ENCODE assay signal across 30 mouse cellular contexts in genomic region chr7:130148906-130149305, GRCm38 (mm10).
DNase-seq lines count a peak whose midpoint lies in the region; ATAC-seq and TF ChIP-seq lines count a peak whose summit lies in the region.
"Had no signal": no experiment of that assay in that cellular context is flagged by ENCODE, and none has a peak within 500 bp of the region (broad histone marks: within the 10 kb centered on the region; RNA-seq: fewer than 3 reads in every experiment).

No protein-coding gene starts in this region.

- peaks cover 30% of the 10 kb centered on the region for H3K4me1 ChIP-seq in heart, embryonic 10.5 days
- H3K4me1 ChIP-seq in heart, embryonic 13.5 days = peaks cover 34% of the 10 kb centered on the region
- peaks cover 7% of the 10 kb centered on the region; the same call in 1 of the 2 replicates for H3K4me1 ChIP-seq in intestine, embryonic 16.5 days (ENCODE audit: control insufficient read depth, insufficient read depth, low read length)
- H3K4me1 ChIP-seq in stomach, postnatal 0 days (replicated peaks; ENCODE audit: control insufficient read depth, insufficient read depth) = no peaks in the 10 kb centered on the region
- H3K4me1 ChIP-seq: embryonic facial prominence, embryonic 10.5 days; forebrain, embryonic 13.5 days; hindbrain, embryonic 13.5 days had no signal

- intact Hi-C loops in heart, postnatal 10 days (cut with DNase I) = no loop called here

- no peaks in the 10 kb centered on the region for H3K27me3 ChIP-seq in heart, embryonic 10.5 days (ENCODE audit: insufficient read depth, poor library complexity, severe bottlenecking)
- H3K27me3 ChIP-seq in heart, embryonic 13.5 days (replicated peaks) = no peaks in the 10 kb centered on the region
- no peaks in the 10 kb centered on the region for H3K27me3 ChIP-seq in intestine, embryonic 16.5 days (replicated peaks; ENCODE audit: control insufficient read depth, insufficient read depth, low read length)
- no peaks in the 10 kb centered on the region for H3K27me3 ChIP-seq in stomach, postnatal 0 days (ENCODE audit: control insufficient read depth, insufficient read depth, low read length)
- H3K27me3 ChIP-seq: embryonic facial prominence, embryonic 13.5 days; forebrain, embryonic 13.5 days; hindbrain, embryonic 13.5 days; Patski had no signal

- H3K4me2 ChIP-seq in heart, embryonic 13.5 days = no peak overlapping the region
- H3K4me2 ChIP-seq in intestine, embryonic 16.5 days (ENCODE audit: low read depth, low read length) = no peak overlapping the region
- no peak overlapping the region for H3K4me2 ChIP-seq in stomach, postnatal 0 days (replicated peaks; ENCODE audit: low read depth)
- H3K4me2 ChIP-seq: embryonic facial prominence, embryonic 13.5 days; forebrain, embryonic 13.5 days; hindbrain, embryonic 13.5 days had no signal

- TF ChIP-seq EP300 in stomach, postnatal 0 days (optimal IDR thresholded peaks at IDR 0.05) = no peak

- H3K4me3 ChIP-seq in heart, embryonic 10.5 days = no peak overlapping the region
- no peak overlapping the region for H3K4me3 ChIP-seq in heart, embryonic 13.5 days
- H3K4me3 ChIP-seq in intestine, embryonic 16.5 days (ENCODE audit: low read length) = no peak overlapping the region
- no peak overlapping the region for H3K4me3 ChIP-seq in stomach, postnatal 0 days (ENCODE audit: low read depth, low read length)
- H3K4me3 ChIP-seq: embryonic facial prominence, embryonic 10.5 days; embryonic facial prominence, embryonic 13.5 days; erythroblast, embryonic 14.5 days; forebrain, embryonic 13.5 days; gastrocnemius, adult 2 months; heart, adult 2 months; hindbrain, embryonic 10.5 days; hindbrain, embryonic 13.5 days had no signal

- H3K9me3 ChIP-seq in heart, embryonic 10.5 days = no peaks in the 10 kb centered on the region
- H3K9me3 ChIP-seq in heart, embryonic 13.5 days = no peaks in the 10 kb centered on the region
- no peaks in the 10 kb centered on the region for H3K9me3 ChIP-seq in intestine, embryonic 16.5 days (ENCODE audit: control insufficient read depth, low read length)
- H3K9me3 ChIP-seq in stomach, postnatal 0 days (ENCODE audit: control insufficient read depth, low read length) = no peaks in the 10 kb centered on the region
- H3K9me3 ChIP-seq: embryonic facial prominence, embryonic 10.5 days; embryonic facial prominence, embryonic 13.5 days; forebrain, embryonic 13.5 days; hindbrain, embryonic 10.5 days; hindbrain, embryonic 13.5 days had no signal

- H3K36me3 ChIP-seq in heart, embryonic 10.5 days = no peaks in the 10 kb centered on the region
- no peaks in the 10 kb centered on the region for H3K36me3 ChIP-seq in heart, embryonic 13.5 days
- H3K36me3 ChIP-seq in intestine, embryonic 16.5 days (ENCODE audit: control insufficient read depth, insufficient read depth, low read length) = no peaks in the 10 kb centered on the region
- no peaks in the 10 kb centered on the region for H3K36me3 ChIP-seq in stomach, postnatal 0 days (ENCODE audit: control insufficient read depth, insufficient read depth, low read length)
- H3K36me3 ChIP-seq: embryonic facial prominence, embryonic 10.5 days; embryonic facial prominence, embryonic 13.5 days; G1E; hindbrain, embryonic 10.5 days; hindbrain, embryonic 13.5 days had no signal

- TF ChIP-seq CTCF in stomach, postnatal 0 days (IDR thresholded peaks at IDR 0.05; ENCODE audit: low read depth) = no peak

- 36% methylated on average over 5 of the region's 5 CpGs for WGBS in heart, embryonic 10.5 days
- 28% methylated on average over 5 of the region's 5 CpGs for WGBS in heart, embryonic 13.5 days
- WGBS in intestine, embryonic 16.5 days = 62% methylated on average over 5 of the region's 5 CpGs
- WGBS in stomach, postnatal 0 days = 66% methylated on average over 5 of the region's 5 CpGs

- peak overlapping the region; percentile 36; the same call in 1 of the 2 replicates for H3K27ac ChIP-seq in heart, embryonic 10.5 days
- H3K27ac ChIP-seq in heart, embryonic 13.5 days (replicated peaks) = peak overlapping the region; percentile 50
- H3K27ac ChIP-seq in intestine, embryonic 16.5 days (ENCODE audit: low read length) = no peak overlapping the region
- no peak overlapping the region for H3K27ac ChIP-seq in stomach, postnatal 0 days (replicated peaks)
- H3K27ac ChIP-seq: embryonic facial prominence, embryonic 10.5 days; forebrain, embryonic 13.5 days; gastrocnemius, adult 2 months; heart, adult 2 months; hindbrain, embryonic 10.5 days; hindbrain, embryonic 13.5 days had no signal

- no peak for DNase-seq in heart, embryonic 10.5 days (ENCODE audit: low spot score)
- no peak for DNase-seq in heart, postnatal 10 days
- no peak for DNase-seq in heart, adult 18-20 months
- DNase-seq in stomach, postnatal 0 days (ENCODE audit: low spot score) = no peak
- no peak for DNase-seq in cerebellum, adult 11 months
- DNase-seq: adrenal gland, postnatal 10 days; B cell, adult 2 months; cerebellum, adult 11-12 months; cerebellum, adult 8-10 months; cerebellum, postnatal 10 days; cerebellum, postnatal 36 days; embryo, embryonic 11 days; forebrain, postnatal 0 days; gastrocnemius, adult 2 months; gastrocnemius, postnatal 14 days; heart, postnatal 36 days; kidney, adult 11 months; kidney, adult 8-10 months had no signal

- no peak for ATAC-seq in heart, embryonic 13.5 days (ENCODE audit: extremely low read depth, insufficient number of reproducible peaks, low FRiP score, low TSS enrichment)
- ATAC-seq in intestine, embryonic 16.5 days = peak; percentile 77
- 0 out of 2 replicates have a peak, but pooled peaks have one; percentile 21 for ATAC-seq in stomach, postnatal 0 days (ENCODE audit: low FRiP score, low TSS enrichment)
- ATAC-seq: forebrain, embryonic 13.5 days; forebrain, postnatal 0 days; hindbrain, embryonic 16.5 days; Patski had no signal

- H3K9ac ChIP-seq in heart, embryonic 13.5 days = no peak overlapping the region
- no peak overlapping the region for H3K9ac ChIP-seq in intestine, embryonic 16.5 days (ENCODE audit: low read depth, low read length)
- H3K9ac ChIP-seq in stomach, postnatal 0 days (ENCODE audit: low read length) = no peak overlapping the region
- H3K9ac ChIP-seq: embryonic facial prominence, embryonic 13.5 days; forebrain, embryonic 13.5 days; forebrain, postnatal 0 days; hindbrain, embryonic 13.5 days had no signal

Comparison
In these comparisons a context has a peak if more than half of its experiments do, and no peak if none do; other contexts are left out.
1. H3K27ac ChIP-seq: peak in heart, embryonic 10.5 days (single experiment) and heart, embryonic 13.5 days (single experiment); none in intestine, embryonic 16.5 days (single experiment) and stomach, postnatal 0 days (single experiment).